Mouse (Mus musculus) frontal cortex, adult (tissue): ENCODE data around the gene Rras2.

Experiments
- ATAC-seq: cut with Nextera tagmentation; 2 replicates; pipeline ENCODE4 v1.9.2; 2017; ENCODE audit warnings: mild to moderate bottlenecking, moderate library complexity, mixed read lengths; ENCODE audit not compliant: low TSS enrichment

Gene Rras2

GRCm38 (mm10) chr7:114028828-114029227, 88.8 kb downstream of the Rras2 start:
- ATAC-seq, result no peak

- ATAC-seq, result no peak
Observed at GRCm38 (mm10) chr7:114027406-114027805, 90.2 kb downstream of the Rras2 start.

GRCm38 (mm10) chr7:114026923-114027322, 90.7 kb downstream of the Rras2 start:
- no peak for ATAC-seq

GRCm38 (mm10) chr7:114020704-114021093, 96.9 kb downstream of the Rras2 start:
- ATAC-seq, result peak; percentile 84

- ATAC-seq, result peak; percentile 60; the same call in 1 of the 2 replicates
Observed at GRCm38 (mm10) chr7:114020057-114020703, 97.4 kb downstream of the Rras2 start.

- ATAC-seq, result no peak
Observed at GRCm38 (mm10) chr7:114018861-114019260, 98.7 kb downstream of the Rras2 start.

GRCm38 (mm10) chr7:114016001-114016949, 101.3 kb downstream of the Rras2 start:
- no peak for ATAC-seq

- no peak for ATAC-seq
Observed at GRCm38 (mm10) chr7:114011726-114012443, 105.7 kb downstream of the Rras2 start.

- ATAC-seq, result no peak
Observed at GRCm38 (mm10) chr7:114007565-114007964, 110.0 kb downstream of the Rras2 start.

GRCm38 (mm10) chr7:114006456-114006855, 111.1 kb downstream of the Rras2 start:
- no peak for ATAC-seq

GRCm38 (mm10) chr7:114005499-114005898, 112.1 kb downstream of the Rras2 start:
- no peak for ATAC-seq

GRCm38 (mm10) chr7:114004171-114004570, 113.4 kb downstream of the Rras2 start:
- no peak for ATAC-seq

- no peak for ATAC-seq
Observed at GRCm38 (mm10) chr7:113997675-113998354, 119.8 kb downstream of the Rras2 start.
